Mouse (Mus musculus) heart, embryonic 14.5 days (tissue): ENCODE measurements around the gene Slc25a18. TPM values are rescaled to one million over a fixed set of nuclear protein-coding genes. Genes with fewer than 3 reads are reported as not detected.

ENCODE experiments used
- ATAC-seq: fragments of 200-750 bp; cut with Nextera tagmentation; 2 replicates; pipeline ENCODE4 v1.8.0; 2017; ENCODE audit warnings: low read depth, moderate TSS enrichment; ENCODE audit not compliant: insufficient number of reproducible peaks, insufficient read depth, low FRiP score
- H3K27ac ChIP-seq, 2 experiments: fragments of 200-500 bp in 1 of 2; fragments of 300-500 bp in 1 of 2; sonication (generic) in 1 of 2; replicated peaks in 1 of 2; 2 replicates each; pipeline ENCODE4 v1.5.1; 2012 to 2014; ENCODE audit warnings: low read depth in 2 of 2, low read length in 2 of 2, control low read depth in 1 of 2, mild to moderate bottlenecking in 1 of 2, mixed read lengths in 1 of 2; ENCODE audit not compliant: control insufficient read depth in 1 of 2, insufficient read depth in 1 of 2
- H3K27me3 ChIP-seq: fragments of 300-500 bp; sonication (generic); 2 replicates; pipeline ENCODE4 v1.6.1; 2014; ENCODE audit warnings: mild to moderate bottlenecking, low read length, control low read depth; ENCODE audit not compliant: control insufficient read depth, insufficient read depth
- H3K36me3 ChIP-seq: fragments of 300-500 bp; sonication (generic); 2 replicates; pipeline ENCODE4 v1.6.1; 2014; ENCODE audit warnings: mild to moderate bottlenecking, control low read depth, low read length, mixed read lengths; ENCODE audit not compliant: control insufficient read depth, insufficient read depth
- H3K4me1 ChIP-seq, 2 experiments: fragments of 200-500 bp in 1 of 2; fragments of 300-500 bp in 1 of 2; sonication (generic) in 1 of 2; 2 replicates each; pipeline ENCODE4 v1.6.1; 2012 to 2014; ENCODE audit warnings: low read length in 2 of 2, control low read depth in 1 of 2, mixed read lengths in 1 of 2; ENCODE audit not compliant: control insufficient read depth in 2 of 2, insufficient read depth in 2 of 2
- H3K4me2 ChIP-seq: fragments of 300-500 bp; sonication (generic); 2 replicates; pipeline ENCODE4 v1.6.1; 2014; ENCODE audit warnings: mild to moderate bottlenecking, low read length
- H3K4me3 ChIP-seq, 2 experiments: fragments of 200-500 bp in 1 of 2; fragments of 300-500 bp in 1 of 2; sonication (generic) in 1 of 2; 2 replicates each; pipeline ENCODE4 v1.5.1; 2012 to 2014; ENCODE audit warnings: low read length in 2 of 2, mild to moderate bottlenecking in 2 of 2, control low read depth in 1 of 2, low read depth in 1 of 2, moderate library complexity in 1 of 2; ENCODE audit not compliant: control insufficient read depth in 1 of 2, insufficient read depth in 1 of 2
- H3K9ac ChIP-seq: fragments of 300-500 bp; sonication (generic); 2 replicates; pipeline ENCODE4 v1.6.1; 2014; ENCODE audit warnings: mild to moderate bottlenecking, low read length
- H3K9me3 ChIP-seq: fragments of 300-500 bp; sonication (generic); 2 replicates; pipeline ENCODE4 v1.6.1; 2016; ENCODE audit warnings: low read length, control low read depth; ENCODE audit not compliant: control insufficient read depth
- WGBS: fragments of 180-500 bp; shearing (Covaris S2); extraction: QIAGEN DNeasy Blood & Tissue Kit; methylation state at CpG from one replicate; pipeline ENCODE4 v1.1.7; 2014; 5-methylcytosine and 5-hydroxymethylcytosine counted together
- polyA plus RNA-seq: library from polyadenylated mRNA; unstranded; fragments of >200 nt; fragmentation: Nextera tagmentation; extraction: Ambion mirVana; gene quantifications from 2 replicates; pipeline ENCODE4 v1.2.1, GENCODE M21; 2014

Slc25a18 gene
- 0.20 and 0.31 TPM in 2 replicates for polyA plus RNA-seq

DNA sequence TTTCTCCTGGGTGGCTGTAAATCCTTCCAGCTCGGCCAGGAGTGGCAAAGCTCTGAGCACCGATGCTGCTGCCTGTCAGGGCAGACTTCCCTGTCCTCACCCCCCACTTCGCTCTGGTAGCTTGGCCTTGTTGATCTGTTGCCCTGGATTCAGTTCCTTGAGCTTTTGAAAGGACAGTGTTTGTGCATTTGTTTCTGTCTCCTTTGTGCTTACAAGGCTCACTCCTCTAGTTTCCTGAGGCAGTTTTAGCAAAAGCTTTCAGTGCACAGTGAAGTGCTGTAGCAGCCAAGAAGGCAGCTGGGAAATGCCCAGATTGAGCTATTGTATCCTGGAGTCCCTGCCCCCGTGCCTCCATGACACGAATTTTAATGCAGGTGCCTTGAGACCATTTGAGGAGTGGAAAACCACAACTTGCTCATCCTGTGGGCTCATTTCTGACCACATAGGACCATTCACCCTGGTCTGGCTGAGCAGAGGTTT is at the start of gene Slc25a18:
TSS of gene Slc25a18 (plus strand) at position 430 of the 480 bp plus-strand sequence.
- Histone ChIP-seq H3K27ac (no peak within 1 kb of the TSS), H3K4me1 (peaks cover 2 to 4% of the 10 kb centered on the region in 2 experiments; a peak in 3 of 4 replicates), H3K36me3 (no peaks in the 10 kb centered on the region), H3K27me3 (no peaks in the 10 kb centered on the region), H3K4me3 (no peak within 1 kb of the TSS), H3K4me2 (no peak within 1 kb of the TSS), H3K9me3 (no peaks in the 10 kb centered on the region), H3K9ac (no peak within 1 kb of the TSS)
- ATAC-seq = no peak
- 70% methylated on average over 5 of the region's 5 CpGs for WGBS

DNA sequence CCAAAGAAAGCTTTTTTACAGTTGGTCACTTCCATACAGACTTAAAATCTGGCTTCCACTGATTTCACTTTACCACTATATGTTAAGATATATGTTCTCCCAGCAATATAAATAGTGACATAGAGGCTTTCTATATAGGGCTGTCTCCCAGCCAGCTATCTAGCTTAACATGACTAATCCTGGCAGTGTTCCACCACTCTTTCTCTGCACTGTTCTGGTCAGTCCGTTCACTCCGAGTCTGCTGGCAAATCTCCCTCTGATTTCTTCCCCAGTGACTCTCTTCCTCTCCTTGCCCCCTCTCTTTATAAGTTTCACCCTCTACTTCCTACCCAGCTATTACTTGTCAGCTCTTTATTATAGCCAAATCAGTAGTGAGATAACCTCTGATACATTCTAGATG is 47.4 kb upstream of the Slc25a18 start:
- no peaks in the 10 kb centered on the region for H3K27me3 ChIP-seq
- H3K27ac ChIP-seq = no peak overlapping the region
- H3K9ac ChIP-seq = no peak overlapping the region
- no peak overlapping the region for H3K4me3 ChIP-seq
- WGBS = 3% methylated on average over 2 of the region's 2 CpGs
- no peak for ATAC-seq
- H3K4me2 ChIP-seq = no peak overlapping the region
- no peaks in the 10 kb centered on the region for H3K9me3 ChIP-seq
- H3K4me1 ChIP-seq = 0 out of 4 replicates have a peak, but pooled peaks cover 0 to 8% of the 10 kb centered on the region in 2 experiments
- no peaks in the 10 kb centered on the region for H3K36me3 ChIP-seq

DNA sequence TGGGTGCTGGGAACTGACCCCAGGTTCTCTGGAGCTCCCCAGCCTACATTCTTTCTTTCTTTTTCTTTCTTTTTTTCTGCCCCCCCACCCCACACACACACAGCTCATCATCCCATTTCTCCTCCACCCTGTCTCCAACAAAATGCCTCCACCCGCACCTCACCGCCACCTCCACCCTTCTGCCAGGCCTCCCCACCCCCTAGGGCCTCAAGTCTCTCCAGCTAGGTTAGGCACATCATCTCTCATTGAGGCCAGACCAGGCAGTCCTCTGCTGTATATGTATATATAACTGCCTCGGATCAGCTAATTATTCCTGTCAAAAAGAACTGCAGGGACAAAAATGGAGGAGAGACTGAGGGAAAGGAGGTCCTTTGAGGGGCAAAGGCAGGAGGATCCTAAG is 37.4 kb upstream of the Slc25a18 start:
- Histone ChIP-seq H3K9me3 (no peaks in the 10 kb centered on the region), H3K4me1 (no peaks in the 10 kb centered on the region), H3K27me3 (no peaks in the 10 kb centered on the region), H3K4me2 (no peak overlapping the region), H3K36me3 (no peaks in the 10 kb centered on the region), H3K4me3 (no peak overlapping the region), H3K9ac (no peak overlapping the region), H3K27ac (no peak overlapping the region)
- ATAC-seq = no peak
- 90% methylated on average over 3 of the region's 3 CpGs for WGBS

DNA sequence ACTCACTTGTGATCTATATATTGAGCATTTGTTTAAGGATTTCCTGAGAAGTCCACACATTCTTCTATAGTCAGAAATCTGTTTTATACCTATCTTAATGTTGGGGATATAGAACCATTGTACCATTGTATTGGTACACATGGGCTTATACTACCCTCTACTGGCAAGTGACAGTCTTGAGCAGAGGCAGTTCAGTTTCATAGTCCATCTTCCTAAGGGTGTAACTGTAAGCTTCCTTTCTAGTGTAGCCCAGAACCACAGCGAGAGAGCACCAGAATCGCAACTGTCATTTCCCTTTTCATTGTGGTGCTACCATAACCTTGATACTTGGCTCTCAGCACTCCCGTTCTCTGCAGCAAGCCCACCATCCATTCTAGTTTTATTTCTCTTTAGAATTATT is 36.8 kb upstream of the Slc25a18 start:
- Histone ChIP-seq H3K4me1 (no peaks in the 10 kb centered on the region), H3K27ac (no peak overlapping the region), H3K27me3 (no peaks in the 10 kb centered on the region), H3K4me3 (no peak overlapping the region), H3K9ac (no peak overlapping the region), H3K4me2 (no peak overlapping the region), H3K9me3 (no peaks in the 10 kb centered on the region), H3K36me3 (no peaks in the 10 kb centered on the region)
- WGBS = 64% methylated on average over 3 of the region's 3 CpGs
- ATAC-seq = no peak

DNA sequence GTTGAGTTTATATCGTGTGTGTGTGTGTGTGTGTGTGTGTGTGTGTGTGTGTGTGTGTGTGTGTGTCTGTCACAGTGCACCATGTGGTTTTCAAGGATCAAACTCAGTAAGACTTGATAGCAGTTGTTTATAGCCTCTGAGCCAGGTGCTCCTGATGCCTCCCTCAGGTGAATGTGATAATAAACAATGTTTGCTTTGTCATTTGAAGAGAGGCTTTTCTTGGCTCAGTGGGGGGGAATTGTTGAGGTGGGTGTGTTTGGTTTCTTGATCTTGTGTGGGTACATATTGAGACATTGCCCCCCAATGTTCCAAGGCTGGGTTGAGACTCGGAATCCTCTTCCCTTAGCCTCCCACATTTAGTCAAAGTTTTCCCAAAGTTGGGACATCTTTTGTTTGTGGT is 30.2 kb upstream of the Slc25a18 start:
- WGBS = 78% methylated on average over 2 of the region's 2 CpGs
- Histone ChIP-seq H3K4me1 (no peaks in the 10 kb centered on the region), H3K27me3 (no peaks in the 10 kb centered on the region), H3K36me3 (no peaks in the 10 kb centered on the region), H3K27ac (no peak overlapping the region), H3K4me3 (no peak overlapping the region), H3K9ac (no peak overlapping the region), H3K9me3 (no peaks in the 10 kb centered on the region), H3K4me2 (no peak overlapping the region)
- ATAC-seq = no peak

DNA sequence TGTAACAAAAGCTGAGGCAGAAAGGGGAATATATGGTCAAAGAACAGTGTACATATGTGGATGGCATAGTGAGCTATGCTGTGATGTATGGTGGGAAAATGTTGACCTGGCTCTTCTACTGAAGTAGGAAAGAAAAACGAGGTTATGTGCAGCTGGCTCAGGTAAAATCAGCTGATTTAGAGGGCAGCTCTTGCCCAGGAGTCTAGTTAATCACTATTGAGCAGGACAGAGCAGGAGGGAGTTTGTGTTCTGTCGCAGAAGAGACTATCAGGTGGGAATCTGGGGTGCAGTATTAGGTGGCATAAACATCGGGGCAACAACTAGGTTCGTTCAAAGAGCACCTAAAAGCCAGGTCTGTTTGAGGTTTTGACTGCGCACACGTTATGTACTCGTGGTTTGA is 29.1 kb upstream of the Slc25a18 start:
- Histone ChIP-seq H3K27ac (no peak overlapping the region), H3K36me3 (no peaks in the 10 kb centered on the region), H3K4me3 (no peak overlapping the region), H3K4me2 (no peak overlapping the region), H3K27me3 (no peaks in the 10 kb centered on the region), H3K4me1 (no peaks in the 10 kb centered on the region; a peak in 1 of 4 replicates), H3K9me3 (no peaks in the 10 kb centered on the region), H3K9ac (no peak overlapping the region)
- WGBS = 84% methylated on average over 7 of the region's 7 CpGs
- ATAC-seq = no peak

DNA sequence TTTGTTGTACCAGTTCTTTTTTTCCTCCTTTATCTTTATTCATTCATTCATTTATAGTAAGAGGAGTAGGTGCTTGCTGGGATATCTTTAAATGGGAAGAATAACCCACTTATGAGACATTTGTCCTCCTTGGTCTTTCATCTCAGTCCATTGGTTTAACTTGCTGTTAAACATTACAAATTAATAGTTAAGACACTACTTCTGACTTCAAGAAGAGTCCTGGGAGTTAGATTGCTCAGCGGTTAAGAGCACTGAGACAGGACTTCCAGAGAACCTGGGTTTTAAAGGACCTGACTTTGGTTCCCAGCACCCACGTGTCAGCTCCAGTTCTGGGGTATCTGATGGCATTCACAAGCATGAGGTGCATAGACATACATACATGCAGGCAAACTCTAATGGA is 27.0 kb upstream of the Slc25a18 start:
- 92% methylated on average over 2 of the region's 2 CpGs for WGBS
- Histone ChIP-seq H3K27ac (no peak overlapping the region), H3K9ac (no peak overlapping the region), H3K4me3 (no peak overlapping the region), H3K36me3 (no peaks in the 10 kb centered on the region), H3K9me3 (no peaks in the 10 kb centered on the region), H3K4me1 (peaks cover 0 to 2% of the 10 kb centered on the region in 2 experiments; a peak in 2 of 4 replicates), H3K4me2 (no peak overlapping the region), H3K27me3 (no peaks in the 10 kb centered on the region)
- no peak for ATAC-seq

DNA sequence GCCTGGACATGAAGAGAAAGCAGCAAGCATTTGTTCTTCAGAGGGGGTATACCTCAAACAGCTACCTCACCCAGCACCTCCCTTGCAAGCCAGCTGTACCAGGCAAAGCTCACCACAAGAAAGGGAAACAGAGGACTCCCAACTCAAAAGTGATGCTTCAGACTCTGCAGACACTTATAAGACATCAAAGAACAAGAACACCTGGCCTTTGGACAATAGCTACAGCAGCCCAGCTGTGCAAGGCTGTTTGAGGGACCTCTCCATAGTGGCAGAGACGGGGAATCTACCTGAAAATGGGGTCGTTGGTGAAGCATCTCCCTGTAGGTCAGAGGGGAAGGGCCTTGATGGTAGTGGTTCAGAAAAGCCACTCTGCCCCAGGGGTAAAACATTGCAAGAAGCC is 12.2 kb upstream of the Slc25a18 start:
- Histone ChIP-seq H3K4me2 (no peak overlapping the region), H3K27ac (no peak overlapping the region), H3K36me3 (0 out of 2 replicates have a peak, but pooled peaks cover 11% of the 10 kb centered on the region), H3K27me3 (no peaks in the 10 kb centered on the region), H3K4me3 (no peak overlapping the region), H3K9ac (no peak overlapping the region), H3K9me3 (no peaks in the 10 kb centered on the region), H3K4me1 (no peaks in the 10 kb centered on the region)
- WGBS = 83% methylated on average over 2 of the region's 2 CpGs
- ATAC-seq = no peak
